Mouse (Mus musculus): Measurements from ENCODE around the gene Abca4. TPM values are rescaled to one million over a fixed set of nuclear protein-coding genes. Genes with fewer than 3 reads are reported as not detected.

The Abca4 gene
- polyA plus RNA-seq, 2 experiments: 1.0 to 2.2 TPM

DNA sequence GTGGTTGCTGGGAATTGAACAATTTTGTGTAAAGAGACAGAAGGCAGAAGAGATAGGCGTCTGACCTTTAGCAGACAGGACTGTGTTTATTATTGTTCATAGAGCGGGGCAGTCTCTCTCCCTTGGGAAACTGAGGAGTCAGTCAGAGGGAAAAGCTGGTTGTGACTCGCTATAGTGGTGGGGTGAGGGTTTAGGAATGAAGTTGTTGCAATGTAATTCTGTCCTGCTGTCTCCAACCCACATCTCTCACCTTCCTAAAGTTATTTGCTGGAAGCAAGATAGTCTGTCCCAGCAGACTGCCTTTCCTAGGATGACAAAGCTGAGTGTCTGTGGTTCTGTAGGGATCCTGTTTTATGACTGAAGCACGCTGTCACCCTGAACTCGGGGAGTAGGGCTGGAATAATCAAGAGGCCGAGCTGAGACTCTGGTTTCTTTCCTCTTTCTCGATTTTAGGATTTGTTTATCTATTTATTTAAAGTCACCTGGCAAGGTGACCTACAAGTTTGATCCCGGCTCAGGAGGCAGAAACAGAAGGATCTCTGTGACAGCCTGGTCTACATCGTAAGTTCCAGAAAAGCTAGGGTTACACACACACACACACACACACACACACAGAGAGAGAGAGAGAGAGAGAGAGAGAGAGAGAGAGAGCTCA is 159.6 kb downstream of the Abca4 start:
- no peak for TF ChIP-seq POLR2A (IDR thresholded peaks at IDR 0.05; ENCODE audit: borderline replicate concordance, extremely low read depth, insufficient read depth, insufficient read length)
- Histone ChIP-seq H3K4me2 (replicated peaks; ENCODE audit: low read depth, low read length, severe bottlenecking) (no peak overlapping the region), H3K27ac (replicated peaks; ENCODE audit: low read depth, low read length) (no peak overlapping the region), H3K4me3 (replicated peaks; ENCODE audit: low read length) (no peak overlapping the region), H3K4me1 (ENCODE audit: control insufficient read depth, insufficient read depth, low read length) (peaks cover 9% of the 10 kb centered on the region), H3K27me3 (ENCODE audit: control insufficient read depth, insufficient read depth, low read length) (no peaks in the 10 kb centered on the region), H3K9me3 (ENCODE audit: control insufficient read depth, low read length) (no peaks in the 10 kb centered on the region), H3K9ac (ENCODE audit: low read depth, low read length, severe bottlenecking) (no peak overlapping the region), H3K36me3 (ENCODE audit: control insufficient read depth, insufficient read depth, low read length) (no peaks in the 10 kb centered on the region)
- WGBS: 72% methylated on average over 9 of the region's 9 CpGs
- no peak for DNase-seq (ENCODE audit: low spot score)
- no peak for ATAC-seq (ENCODE audit: low FRiP score, low read depth)

DNA sequence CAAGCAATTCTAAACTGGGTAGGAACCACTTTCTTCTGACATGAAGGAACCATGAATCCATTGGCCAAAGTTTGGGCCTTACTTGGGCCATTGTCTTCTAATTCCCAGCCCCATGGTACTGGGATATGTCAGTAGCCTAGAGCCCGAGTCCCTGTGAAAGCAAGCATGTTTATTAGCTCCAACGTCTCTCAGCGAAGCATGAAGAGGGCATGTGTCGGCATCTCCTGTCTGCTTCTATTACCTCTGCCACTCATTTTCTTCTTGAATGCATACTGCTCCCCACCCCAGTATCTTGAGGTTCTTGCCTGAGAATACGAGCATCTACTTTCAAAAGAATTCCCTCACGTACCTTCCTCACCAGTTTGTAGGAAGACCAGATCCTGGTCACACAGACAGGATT is 161.5 kb downstream of the Abca4 start:
- WGBS: 87% methylated on average over 6 of the region's 6 CpGs
- DNase-seq (ENCODE audit: low spot score): no peak
- no peak for ATAC-seq (ENCODE audit: low FRiP score, low read depth)
- TF ChIP-seq POLR2A (IDR thresholded peaks at IDR 0.05; ENCODE audit: borderline replicate concordance, extremely low read depth, insufficient read depth, insufficient read length): no peak
- Histone ChIP-seq H3K4me1 (ENCODE audit: control insufficient read depth, insufficient read depth, low read length) (no peaks in the 10 kb centered on the region), H3K27ac (replicated peaks; ENCODE audit: low read depth, low read length) (no peak overlapping the region), H3K9me3 (ENCODE audit: control insufficient read depth, low read length) (no peaks in the 10 kb centered on the region), H3K9ac (ENCODE audit: low read depth, low read length, severe bottlenecking) (no peak overlapping the region), H3K36me3 (ENCODE audit: control insufficient read depth, insufficient read depth, low read length) (no peaks in the 10 kb centered on the region), H3K4me3 (replicated peaks; ENCODE audit: low read length) (no peak overlapping the region), H3K4me2 (replicated peaks; ENCODE audit: low read depth, low read length, severe bottlenecking) (no peak overlapping the region), H3K27me3 (ENCODE audit: control insufficient read depth, insufficient read depth, low read length) (no peaks in the 10 kb centered on the region)

DNA sequence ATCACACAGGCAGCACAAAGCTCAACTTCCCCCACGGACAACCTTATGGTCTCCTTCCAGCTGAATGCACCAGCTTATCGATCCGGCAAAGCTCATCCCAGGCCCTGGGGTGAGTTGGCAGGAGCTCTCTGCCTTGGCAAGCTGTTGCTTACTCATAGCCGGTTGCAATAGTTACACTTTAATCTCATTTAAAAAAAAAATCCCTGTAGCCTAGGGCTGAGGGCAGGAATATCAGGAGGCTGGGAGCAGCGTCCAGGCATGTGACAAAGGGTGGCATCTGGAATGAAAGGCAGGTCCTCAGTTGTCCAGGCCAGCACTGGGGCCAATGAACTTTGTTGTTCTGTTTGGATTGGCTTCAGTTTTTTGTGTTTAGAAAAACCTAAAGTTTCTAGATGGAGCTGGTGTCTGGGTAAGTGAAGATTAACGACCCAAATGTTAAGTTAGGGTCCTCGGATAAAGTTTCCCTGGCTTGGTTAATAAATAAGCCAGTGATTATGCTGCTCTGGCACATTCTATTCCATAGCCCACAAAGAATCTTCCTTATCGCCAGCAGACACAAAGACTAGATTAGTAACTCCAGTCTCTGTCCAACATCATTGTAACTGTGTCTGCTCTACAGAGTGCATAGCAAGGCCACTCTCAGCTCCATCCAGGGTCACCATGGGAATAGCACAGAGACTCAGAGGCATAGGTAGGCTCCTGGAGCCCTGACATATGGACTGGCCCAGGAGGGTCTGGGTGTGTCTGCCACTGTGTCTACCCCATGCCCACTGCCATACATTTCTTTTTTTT is 162.2 kb downstream of the Abca4 start:
- 77% methylated on average over 8 of the region's 8 CpGs for WGBS
- H3K36me3 ChIP-seq (ENCODE audit: control insufficient read depth, insufficient read depth, low read length): no peaks in the 10 kb centered on the region
- no peak overlapping the region for H3K4me3 ChIP-seq (replicated peaks; ENCODE audit: low read length)
- DNase-seq (ENCODE audit: low spot score) (no peak), ATAC-seq (ENCODE audit: low FRiP score, low read depth) (no peak)
- no peaks in the 10 kb centered on the region for H3K27me3 ChIP-seq (ENCODE audit: control insufficient read depth, insufficient read depth, low read length)
- no peaks in the 10 kb centered on the region for H3K9me3 ChIP-seq (ENCODE audit: control insufficient read depth, low read length)
- no peak overlapping the region for H3K4me2 ChIP-seq (replicated peaks; ENCODE audit: low read depth, low read length, severe bottlenecking)
- no peak for TF ChIP-seq POLR2A (IDR thresholded peaks at IDR 0.05; ENCODE audit: borderline replicate concordance, extremely low read depth, insufficient read depth, insufficient read length)
- no peaks in the 10 kb centered on the region for H3K4me1 ChIP-seq (ENCODE audit: control insufficient read depth, insufficient read depth, low read length)
- H3K27ac ChIP-seq (replicated peaks; ENCODE audit: low read depth, low read length): no peak overlapping the region
- H3K9ac ChIP-seq (ENCODE audit: low read depth, low read length, severe bottlenecking): no peak overlapping the region

DNA sequence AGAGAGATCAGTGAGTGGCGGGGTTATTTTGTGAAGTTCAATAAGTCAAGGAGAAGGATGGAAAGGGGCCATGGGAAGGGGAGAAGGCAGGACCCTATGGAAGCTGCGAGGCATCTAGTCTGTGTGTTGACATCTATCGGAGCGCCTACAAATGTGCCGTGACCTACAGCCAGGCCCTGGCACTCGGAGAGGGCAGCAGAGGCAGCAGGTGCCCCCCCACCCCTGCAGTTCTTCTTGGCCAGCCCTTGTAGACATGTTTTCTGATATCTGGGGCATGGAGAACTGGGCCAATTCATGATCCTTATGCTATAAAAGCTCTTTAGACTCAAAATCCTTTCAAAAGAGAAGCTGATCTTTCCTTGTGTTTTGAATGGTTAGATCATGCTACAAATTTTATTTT is 163.5 kb downstream of the Abca4 start:
- ATAC-seq (ENCODE audit: low FRiP score, low read depth): no peak

DNA sequence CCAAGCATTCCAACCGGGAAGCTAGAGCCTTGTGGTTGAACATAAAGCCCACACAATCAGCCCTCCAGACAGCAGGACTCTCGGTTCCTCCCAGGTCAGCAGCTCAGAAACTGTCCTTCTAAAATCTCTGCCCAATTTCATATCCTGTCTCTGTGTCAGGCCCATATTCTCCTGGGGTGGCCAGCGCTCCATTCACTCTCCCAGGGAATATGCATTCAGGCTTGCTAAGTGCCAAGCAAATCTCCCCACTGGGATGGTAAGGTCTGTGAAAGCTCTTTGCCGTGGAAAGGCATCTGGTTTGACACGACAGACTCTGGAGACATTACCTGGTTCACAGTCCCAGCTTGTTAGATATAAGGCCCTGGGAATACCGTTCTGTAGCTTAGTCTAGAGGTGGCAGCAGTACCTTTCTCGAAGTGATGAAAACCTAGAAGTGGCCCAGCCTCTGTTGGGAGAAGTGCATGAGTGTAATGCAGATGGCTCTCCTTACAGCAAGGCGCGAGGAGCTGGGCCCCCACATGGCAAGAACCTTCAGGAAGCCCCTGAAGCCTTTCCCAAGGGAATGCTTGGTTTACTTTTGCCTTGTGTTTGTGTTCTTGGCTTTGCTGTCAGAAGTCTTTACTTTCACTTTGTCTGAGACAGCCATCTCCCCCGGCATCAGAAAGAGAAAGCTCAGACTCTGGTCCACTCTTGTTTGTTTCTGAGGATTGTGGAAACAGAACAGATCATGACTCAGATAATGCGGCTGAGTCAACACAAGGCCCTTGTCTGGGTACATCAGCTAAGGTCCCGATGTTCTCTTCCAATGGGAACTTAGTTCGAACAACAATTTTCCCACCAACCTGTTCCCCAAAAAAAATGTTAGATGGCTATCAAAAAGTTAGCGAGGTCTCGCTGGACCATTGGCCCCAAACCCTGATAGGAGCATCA is 164.3 kb downstream of the Abca4 start:
- WGBS: 79% methylated on average over 15 of the region's 15 CpGs
- Histone ChIP-seq H3K9ac (ENCODE audit: low read depth, low read length, severe bottlenecking) (no peak overlapping the region), H3K4me2 (replicated peaks; ENCODE audit: low read depth, low read length, severe bottlenecking) (no peak overlapping the region), H3K36me3 (ENCODE audit: control insufficient read depth, insufficient read depth, low read length) (no peaks in the 10 kb centered on the region), H3K27me3 (ENCODE audit: control insufficient read depth, insufficient read depth, low read length) (no peaks in the 10 kb centered on the region), H3K27ac (replicated peaks; ENCODE audit: low read depth, low read length) (no peak overlapping the region), H3K4me3 (replicated peaks; ENCODE audit: low read length) (no peak overlapping the region), H3K9me3 (ENCODE audit: control insufficient read depth, low read length) (no peaks in the 10 kb centered on the region), H3K4me1 (ENCODE audit: control insufficient read depth, insufficient read depth, low read length) (no peaks in the 10 kb centered on the region)
- ATAC-seq (ENCODE audit: low FRiP score, low read depth) (no peak), DNase-seq (ENCODE audit: low spot score) (no peak)
- no peak for TF ChIP-seq POLR2A (IDR thresholded peaks at IDR 0.05; ENCODE audit: borderline replicate concordance, extremely low read depth, insufficient read depth, insufficient read length)

More for the DNA sequence above, 163.5 kb downstream of the Abca4 start:
- Histone ChIP-seq H3K4me1 (ENCODE audit: control insufficient read depth, insufficient read depth, low read length) (no peaks in the 10 kb centered on the region), H3K9ac (ENCODE audit: low read depth, low read length, severe bottlenecking) (no peak overlapping the region), H3K4me2 (replicated peaks; ENCODE audit: low read depth, low read length, severe bottlenecking) (no peak overlapping the region), H3K9me3 (ENCODE audit: control insufficient read depth, low read length) (no peaks in the 10 kb centered on the region), H3K4me3 (replicated peaks; ENCODE audit: low read length) (no peak overlapping the region), H3K27me3 (ENCODE audit: control insufficient read depth, insufficient read depth, low read length) (no peaks in the 10 kb centered on the region), H3K36me3 (ENCODE audit: control insufficient read depth, insufficient read depth, low read length) (no peaks in the 10 kb centered on the region), H3K27ac (replicated peaks; ENCODE audit: low read depth, low read length) (no peak overlapping the region)
- no peak for DNase-seq (ENCODE audit: low spot score)
- 87% methylated on average over 6 of the region's 6 CpGs for WGBS
- TF ChIP-seq POLR2A (IDR thresholded peaks at IDR 0.05; ENCODE audit: borderline replicate concordance, extremely low read depth, insufficient read depth, insufficient read length): no peak

Data from limb, embryonic 14.5 days (tissue).